Comparison of ENCODE assay signal across 34 mouse cellular contexts in the genomic region with DNA sequence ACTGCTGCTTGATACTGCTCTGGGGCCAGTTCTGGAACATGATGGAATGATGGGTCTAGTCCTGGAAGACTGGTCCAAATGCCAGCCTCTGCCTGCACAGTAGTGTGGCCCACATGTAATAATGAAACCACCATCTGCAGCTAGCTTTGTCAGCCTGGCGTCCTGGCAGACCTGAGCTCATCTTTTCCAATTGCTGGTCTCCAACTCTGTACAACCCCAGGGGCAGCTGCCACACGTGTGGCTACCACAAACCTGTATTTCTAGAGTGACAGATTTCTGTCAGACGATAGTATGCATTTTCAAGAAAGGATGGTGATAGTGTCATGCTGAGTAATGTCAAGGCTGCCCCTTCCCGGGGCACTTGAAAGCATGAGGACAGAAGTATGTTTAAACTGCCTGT.
"Had no signal": no experiment of that assay in that cellular context is flagged by ENCODE, and none has a peak within 500 bp of the region (broad histone marks: within the 10 kb centered on the region; RNA-seq: fewer than 3 reads in every experiment).

No protein-coding gene starts in this region.

- H3K9ac ChIP-seq: heart, embryonic 12.5 days; heart, embryonic 13.5 days; heart, embryonic 15.5 days; hindbrain, embryonic 12.5 days; hindbrain, embryonic 13.5 days; hindbrain, embryonic 14.5 days; hindbrain, embryonic 15.5 days; intestine, embryonic 15.5 days; kidney, embryonic 15.5 days had no signal

- H3K27me3 ChIP-seq: heart, embryonic 12.5 days; heart, embryonic 13.5 days; heart, embryonic 15.5 days; hindbrain, embryonic 12.5 days; hindbrain, embryonic 13.5 days; hindbrain, embryonic 15.5 days; intestine, embryonic 15.5 days; kidney, embryonic 15.5 days had no signal

- H3K9me3 ChIP-seq: heart, embryonic 15.5 days; hindbrain, embryonic 13.5 days; hindbrain, embryonic 15.5 days; intestine, embryonic 15.5 days; kidney, embryonic 15.5 days had no signal

- ATAC-seq: hindbrain, embryonic 16.5 days; hindbrain, postnatal 0 days; inflammation-experienced regulatory T-cells, adult 6 months; intestine, embryonic 15.5 days; intestine, embryonic 16.5 days; intestine, postnatal 0 days had no signal

- H3K4me3 ChIP-seq: heart, embryonic 12.5 days; heart, embryonic 13.5 days; heart, embryonic 15.5 days; hindbrain, embryonic 10.5 days; hindbrain, embryonic 12.5 days; hindbrain, embryonic 13.5 days; hindbrain, embryonic 15.5 days; intestine, embryonic 15.5 days; kidney, embryonic 15.5 days; left cerebral cortex, adult 2 months had no signal

- H3K36me3 ChIP-seq: heart, embryonic 15.5 days; hindbrain, embryonic 12.5 days; hindbrain, embryonic 15.5 days; intestine, embryonic 15.5 days had no signal

- DNase-seq: heart, postnatal 10 days; heart, postnatal 14 days; heart, postnatal 36 days; heart, postnatal 4 days; kidney, adult 11 months; kidney, adult 18-20 months; kidney, adult 2 months; kidney, adult 8-10 months; kidney, adult 9 months; kidney, postnatal 10 days; kidney, postnatal 14 days; kidney, postnatal 25 days; kidney, postnatal 36 days; kidney, postnatal 4 days; layer of hippocampus, adult 9-11 months; layer of hippocampus, postnatal 36 days had no signal

- H3K4me2 ChIP-seq: heart, embryonic 11.5 days; heart, embryonic 12.5 days; heart, embryonic 13.5 days; heart, embryonic 15.5 days; hindbrain, embryonic 12.5 days; hindbrain, embryonic 13.5 days; hindbrain, embryonic 14.5 days; hindbrain, embryonic 15.5 days; intestine, embryonic 15.5 days; kidney, embryonic 15.5 days had no signal

- H3K4me1 ChIP-seq: hindbrain, embryonic 10.5 days; hindbrain, embryonic 12.5 days; hindbrain, embryonic 13.5 days; hindbrain, embryonic 15.5 days; intestine, embryonic 15.5 days had no signal

- H3K27ac ChIP-seq: heart, embryonic 13.5 days; heart, embryonic 15.5 days; hindbrain, embryonic 10.5 days; hindbrain, embryonic 12.5 days; hindbrain, embryonic 13.5 days; hindbrain, embryonic 14.5 days; hindbrain, embryonic 15.5 days; hindbrain, postnatal 0 days; intestine, embryonic 15.5 days; kidney, embryonic 15.5 days; kidney, postnatal 0 days; left cerebral cortex, adult 2 months had no signal
